Mouse (Mus musculus) heart, embryonic 16.5 days (tissue): ENCODE measurements at regions not wholly inside any gene's neighbourhood (a gene's known extent, or its start where the extent isn't known, plus 50 kb on each side); places are given as distances from the start of the nearest gene placed in this dataset.
"Not testable (repeated sequence)": the region's sequence is repeated elsewhere in the genome, so short reads cannot be mapped to it uniquely, and the experiment has no call there.

Source experiments
- ATAC-seq: fragments of 200-750 bp; cut with Nextera tagmentation; replicated peaks from 2 replicates; pipeline ENCODE4 v1.8.0; 2017; ENCODE audit warnings: moderate number of reproducible peaks; ENCODE audit not compliant: insufficient read depth, low FRiP score; ENCODE audit errors: extremely low read depth
- H3K27ac ChIP-seq: fragments of 300-500 bp; sonication (generic); 2 replicates; pipeline ENCODE4 v1.5.1; 2014; ENCODE audit warnings: mild to moderate bottlenecking, low read length, control low read depth, moderate library complexity
- H3K27me3 ChIP-seq: fragments of 300-500 bp; sonication (generic); 2 replicates; pipeline ENCODE4 v1.6.1; 2014; ENCODE audit warnings: low read length, mixed read lengths; ENCODE audit not compliant: control insufficient read depth, insufficient read depth
- H3K36me3 ChIP-seq: fragments of 300-500 bp; sonication (generic); 2 replicates; pipeline ENCODE4 v1.6.1; 2014; ENCODE audit not compliant: control insufficient read depth, insufficient read depth
- H3K4me1 ChIP-seq: fragments of 300-500 bp; sonication (generic); 2 replicates; pipeline ENCODE4 v1.6.1; 2014; ENCODE audit warnings: low read length, mixed read lengths; ENCODE audit not compliant: control insufficient read depth, insufficient read depth
- H3K4me2 ChIP-seq: fragments of 300-500 bp; sonication (generic); 2 replicates; pipeline ENCODE4 v1.6.1; 2014; ENCODE audit warnings: low read depth, mild to moderate bottlenecking, control low read depth, low read length
- H3K4me3 ChIP-seq: fragments of 300-500 bp; sonication (generic); 2 replicates; pipeline ENCODE4 v1.5.1; 2014; ENCODE audit warnings: mild to moderate bottlenecking, control low read depth, low read length
- H3K9ac ChIP-seq: fragments of 300-500 bp; sonication (generic); 2 replicates; pipeline ENCODE4 v1.6.1; 2014; ENCODE audit warnings: low read length, control low read depth
- H3K9me3 ChIP-seq: fragments of 300-500 bp; sonication (generic); replicated peaks from 2 replicates; pipeline ENCODE4 v1.6.1; 2016; ENCODE audit warnings: low read length; ENCODE audit not compliant: control insufficient read depth
- WGBS: fragments of 180-500 bp; shearing (Covaris S2); extraction: QIAGEN DNeasy Blood & Tissue Kit; methylation state at CpG from one replicate; pipeline ENCODE4 v1.1.7; 2014; 5-methylcytosine and 5-hydroxymethylcytosine counted together

DNA sequence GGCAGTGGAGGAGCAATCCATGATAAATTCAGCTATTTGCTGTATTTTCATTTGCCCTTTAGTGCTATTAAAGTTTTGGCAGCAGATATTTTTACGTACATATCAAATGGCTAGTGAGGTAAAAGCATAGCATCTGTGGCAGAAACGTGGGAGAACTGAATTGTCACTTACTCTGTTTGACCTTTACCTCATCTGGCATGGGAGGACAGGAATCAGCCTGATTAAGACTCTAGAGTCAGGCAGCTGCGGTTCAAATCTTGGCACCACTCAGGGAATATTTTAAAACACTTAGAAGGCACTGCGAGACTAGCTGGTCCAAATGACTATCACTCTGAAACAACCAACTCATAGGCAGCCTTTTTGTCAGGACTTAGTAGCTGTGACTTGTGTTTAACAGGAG, 337.4 kb upstream of the Cwc22 start:
- no peak for ATAC-seq

DNA sequence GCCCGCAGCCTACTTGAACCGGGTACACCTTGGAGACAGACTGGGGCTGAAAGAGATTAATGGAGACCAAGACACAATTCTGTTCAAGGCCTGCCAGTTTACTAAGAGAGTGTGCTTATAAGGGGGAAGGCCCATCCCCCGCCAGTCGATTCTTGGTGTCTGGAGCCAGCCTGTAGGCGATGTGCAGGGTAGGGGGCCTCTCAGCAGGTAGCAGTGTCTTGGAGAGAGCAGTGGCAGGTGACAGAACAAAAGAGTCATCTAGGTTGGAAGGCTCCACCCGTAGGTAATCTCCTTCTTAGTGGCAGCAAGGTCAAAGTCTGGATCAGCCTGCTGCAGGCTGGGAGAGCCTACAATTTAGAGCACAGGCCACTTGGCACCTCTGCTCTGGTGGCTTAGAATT, 335.7 kb upstream of the Cwc22 start:
- H3K4me3 ChIP-seq, H3K4me2 ChIP-seq, H3K9me3 ChIP-seq, H3K27me3 ChIP-seq, H3K9ac ChIP-seq, H3K36me3 ChIP-seq, ATAC-seq, H3K27ac ChIP-seq, H3K4me1 ChIP-seq: not testable (repeated sequence)
- 73% methylated on average over 6 of the region's 6 CpGs for WGBS

More for the DNA sequence above, 337.4 kb upstream of the Cwc22 start:
- no peak overlapping the region for H3K4me2 ChIP-seq
- H3K27me3 ChIP-seq = no peaks in the 10 kb centered on the region
- H3K27ac ChIP-seq = no peak overlapping the region
- H3K36me3 ChIP-seq = no peaks in the 10 kb centered on the region
- H3K4me1 ChIP-seq = peaks cover 5% of the 10 kb centered on the region
- no peak overlapping the region for H3K4me3 ChIP-seq
- H3K9me3 ChIP-seq = no peaks in the 10 kb centered on the region
- WGBS = 22% methylated on average over 4 of the region's 4 CpGs
- no peak overlapping the region for H3K9ac ChIP-seq

GRCm38 (mm10) chr2:78280219-78280915, 334.2 kb upstream of the Cwc22 start:
- 66% methylated on average over 5 of the region's 5 CpGs for WGBS
- no peak for ATAC-seq

DNA sequence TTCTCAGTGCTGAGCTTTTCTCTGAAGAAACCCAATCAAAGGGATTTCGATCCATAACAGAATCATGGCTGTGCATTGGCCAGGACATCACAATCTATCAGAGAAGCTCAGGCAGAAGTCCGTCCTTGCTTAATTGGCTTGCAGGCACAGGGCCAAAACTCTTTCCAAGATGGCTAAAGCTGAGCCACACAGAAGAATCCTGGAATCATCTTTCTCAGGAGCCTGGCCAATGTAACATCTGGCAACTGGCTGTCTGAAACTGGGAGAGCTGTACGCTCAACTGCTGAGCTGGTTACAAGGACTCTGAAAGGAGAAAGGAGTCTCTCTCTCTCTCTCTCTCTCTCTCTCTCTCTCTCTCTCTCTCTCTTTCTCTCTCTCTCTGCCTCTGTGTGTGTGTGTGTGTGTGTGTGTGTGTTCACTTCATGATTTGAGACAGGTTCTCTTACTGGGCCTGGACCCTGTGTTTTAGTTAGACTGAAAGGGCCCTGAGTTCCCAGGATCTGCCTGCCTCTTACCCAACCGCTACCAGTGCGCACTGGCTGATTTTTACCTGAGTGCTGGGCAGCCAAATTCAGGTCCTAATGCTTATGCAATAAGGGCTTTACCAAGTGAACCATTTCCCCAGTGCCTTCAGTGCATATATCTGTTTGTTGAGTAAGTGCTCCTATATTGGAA, 333.3 kb upstream of the Cwc22 start:
- Histone ChIP-seq H3K27ac (no peak overlapping the region), H3K36me3 (no peaks in the 10 kb centered on the region), H3K4me3 (no peak overlapping the region), H3K4me2 (no peak overlapping the region), H3K4me1 (peaks cover 5% of the 10 kb centered on the region), H3K27me3 (no peaks in the 10 kb centered on the region), H3K9ac (no peak overlapping the region), H3K9me3 (no peaks in the 10 kb centered on the region)
- WGBS = 61% methylated on average over 5 of the region's 5 CpGs
- no peak; the same call in 1 of the 2 replicates for ATAC-seq

More at GRCm38 (mm10) chr2:78280219-78280915, 334.2 kb upstream of the Cwc22 start:
- no peak overlapping the region for H3K4me2 ChIP-seq
- no peak overlapping the region for H3K9ac ChIP-seq
- no peaks in the 10 kb centered on the region for H3K27me3 ChIP-seq
- no peak overlapping the region for H3K27ac ChIP-seq
- H3K36me3 ChIP-seq = no peaks in the 10 kb centered on the region
- H3K4me1 ChIP-seq = peaks cover 5% of the 10 kb centered on the region
- no peaks in the 10 kb centered on the region for H3K9me3 ChIP-seq
- no peak overlapping the region for H3K4me3 ChIP-seq

GRCm38 (mm10) chr2:78278630-78279029, 332.5 kb upstream of the Cwc22 start:
- no peak for ATAC-seq
- Histone ChIP-seq H3K4me1 (peaks cover 3% of the 10 kb centered on the region), H3K9me3 (no peaks in the 10 kb centered on the region), H3K4me2 (no peak overlapping the region), H3K27me3 (no peaks in the 10 kb centered on the region), H3K36me3 (no peaks in the 10 kb centered on the region), H3K4me3 (no peak overlapping the region), H3K9ac (no peak overlapping the region), H3K27ac (no peak overlapping the region)
- WGBS = 83% methylated on average over 2 of the region's 2 CpGs

DNA sequence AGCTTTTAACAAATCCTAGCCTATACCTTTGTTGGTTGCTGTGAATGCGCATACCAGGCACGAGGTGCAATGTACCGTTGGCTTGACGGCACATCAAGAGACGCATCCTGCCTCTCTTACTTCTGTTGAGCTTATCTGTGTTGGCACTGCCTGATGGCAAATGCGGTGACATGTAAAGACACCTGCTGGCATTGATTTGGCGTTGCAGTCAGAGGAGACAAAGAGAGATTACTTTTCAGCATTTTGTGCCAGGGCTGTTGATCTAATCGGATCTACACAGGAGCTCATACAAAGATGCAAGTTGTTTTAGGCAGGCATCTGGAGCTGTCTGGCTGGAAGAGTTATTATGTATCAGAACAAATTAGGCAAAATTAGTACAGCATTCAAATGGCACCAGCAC, 331.5 kb upstream of the Cwc22 start:
- 70% methylated on average over 8 of the region's 8 CpGs for WGBS
- Histone ChIP-seq H3K9ac (no peak overlapping the region), H3K4me2 (no peak overlapping the region), H3K36me3 (no peaks in the 10 kb centered on the region), H3K4me3 (no peak overlapping the region), H3K9me3 (no peaks in the 10 kb centered on the region), H3K4me1 (no peaks in the 10 kb centered on the region; the same call in 1 of the 2 replicates), H3K27ac (no peak overlapping the region), H3K27me3 (no peaks in the 10 kb centered on the region)
- ATAC-seq = no peak

DNA sequence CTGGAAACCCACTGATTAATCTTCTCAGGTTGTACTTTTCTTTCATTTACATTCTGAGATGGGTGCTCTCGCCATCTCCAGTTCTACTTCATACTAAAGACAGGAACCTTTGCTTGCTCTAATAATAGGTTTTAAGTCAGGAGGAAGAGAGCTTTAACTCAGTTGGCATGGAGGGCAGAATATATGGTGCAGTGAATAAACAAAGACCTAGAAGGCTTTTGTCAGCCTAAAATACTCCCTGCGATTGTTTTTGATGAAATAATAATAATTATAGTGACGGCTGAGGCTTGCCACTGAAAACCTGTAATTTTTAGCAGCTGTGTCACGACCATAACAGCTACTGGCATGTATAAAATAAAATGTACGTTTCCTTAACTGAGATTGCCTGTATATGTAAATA, 327.9 kb upstream of the Cwc22 start:
- ATAC-seq = no peak
- no peak overlapping the region for H3K4me3 ChIP-seq

DNA sequence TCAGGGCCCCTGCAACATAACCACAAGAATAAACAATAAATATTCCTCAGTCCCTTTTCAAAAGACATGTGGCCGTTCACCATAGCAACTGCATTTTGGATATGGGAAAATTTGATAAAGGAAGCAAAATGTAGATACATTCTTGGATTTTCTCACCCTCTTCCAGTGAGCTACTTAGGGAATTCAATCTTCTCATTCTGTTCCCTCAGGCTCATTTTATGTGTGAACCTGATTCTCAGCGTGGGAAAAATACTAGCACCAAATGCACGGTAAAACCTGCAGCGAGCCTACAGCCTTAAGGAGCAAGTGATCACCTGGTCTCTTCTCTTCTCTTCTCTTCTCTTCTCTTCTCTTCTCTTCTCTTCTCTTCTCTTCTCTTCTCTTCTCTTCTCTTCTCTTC, 322.5 kb upstream of the Cwc22 start:
- no peaks in the 10 kb centered on the region for H3K9me3 ChIP-seq
- WGBS = 78% methylated on average over 4 of the region's 4 CpGs
- H3K4me3 ChIP-seq = no peak overlapping the region
- no peaks in the 10 kb centered on the region for H3K4me1 ChIP-seq
- H3K27ac ChIP-seq = no peak overlapping the region
- H3K9ac ChIP-seq = no peak overlapping the region
- H3K4me2 ChIP-seq = no peak overlapping the region
- no peaks in the 10 kb centered on the region for H3K36me3 ChIP-seq
- ATAC-seq = no peak
- no peaks in the 10 kb centered on the region for H3K27me3 ChIP-seq

More for the DNA sequence above, 327.9 kb upstream of the Cwc22 start:
- no peak overlapping the region for H3K4me2 ChIP-seq
- 85% methylated on average over 5 of the region's 5 CpGs for WGBS
- H3K9ac ChIP-seq = no peak overlapping the region
- no peaks in the 10 kb centered on the region for H3K4me1 ChIP-seq
- no peaks in the 10 kb centered on the region for H3K27me3 ChIP-seq
- no peaks in the 10 kb centered on the region for H3K9me3 ChIP-seq
- H3K36me3 ChIP-seq = no peaks in the 10 kb centered on the region
- H3K27ac ChIP-seq = no peak overlapping the region

DNA sequence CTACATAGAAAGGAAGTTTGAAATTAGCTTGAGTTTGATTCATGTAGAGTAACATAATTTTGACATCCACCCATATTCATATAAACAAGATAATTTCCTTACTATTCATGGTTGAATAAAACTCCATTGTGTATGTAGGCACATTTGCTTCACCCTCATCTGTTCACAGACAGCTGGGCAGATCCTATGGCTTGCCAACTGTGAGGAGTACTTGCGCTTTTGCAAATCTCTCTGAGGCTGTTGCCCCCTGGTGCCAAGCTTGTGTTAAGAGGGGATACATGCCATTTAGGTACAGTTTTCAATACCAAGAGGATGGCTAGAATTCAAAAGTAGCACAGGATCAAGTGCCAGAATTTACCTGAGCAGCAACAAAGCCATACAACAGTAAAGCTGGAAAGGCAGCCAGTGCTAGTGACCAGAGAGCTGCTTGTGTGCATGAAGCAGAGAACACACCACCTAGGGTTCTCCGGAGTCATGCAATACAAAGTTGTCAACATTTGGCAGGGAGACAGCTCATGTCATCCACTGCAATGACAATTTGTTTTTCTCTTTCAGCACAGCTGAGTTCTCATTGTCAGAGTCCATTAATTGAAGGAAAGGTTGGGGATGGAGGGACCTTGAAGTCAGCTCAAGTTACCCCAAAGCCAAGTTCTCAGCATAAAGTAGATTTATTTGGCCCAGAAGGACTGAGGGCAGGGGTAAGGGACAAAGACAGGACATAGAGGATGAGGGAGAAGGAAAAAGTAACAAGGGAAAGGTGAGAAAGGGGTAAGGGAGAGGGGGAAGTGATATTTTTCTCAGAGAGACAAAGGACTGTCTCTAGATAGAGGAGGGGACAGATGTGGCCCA, 321.6 kb upstream of the Cwc22 start:
- no peak overlapping the region for H3K27ac ChIP-seq
- H3K4me2 ChIP-seq = no peak overlapping the region
- no peaks in the 10 kb centered on the region for H3K36me3 ChIP-seq
- no peak overlapping the region for H3K4me3 ChIP-seq
- H3K9ac ChIP-seq = no peak overlapping the region
- no peaks in the 10 kb centered on the region for H3K9me3 ChIP-seq
- no peaks in the 10 kb centered on the region for H3K4me1 ChIP-seq
- no peak for ATAC-seq
- H3K27me3 ChIP-seq = no peaks in the 10 kb centered on the region
- 81% methylated on average over 2 of the region's 2 CpGs for WGBS
